Mouse (Mus musculus) embryonic fibroblast, embryonic 13.5 days (primary cell): ENCODE measurements around the gene Hgfac.

Source experiments
- CTCF ChIP-seq: IDR thresholded peaks from 2 replicates; pipeline ENCODE4 v1.5.1; 2011; ENCODE audit warnings: mild to moderate bottlenecking, control low read depth, low read length, moderate library complexity, borderline replicate concordance; ENCODE audit not compliant: insufficient read depth
- POLR2A ChIP-seq: IDR thresholded peaks from 2 replicates; pipeline ENCODE4 v1.6.1; 2011; ENCODE audit warnings: low read depth, mild to moderate bottlenecking, control low read depth, low read length, moderate library complexity

- TF ChIP-seq CTCF: no peak
- TF ChIP-seq POLR2A: no peak
Measured at GRCm38 (mm10) chr5:35089614-35089963, 48.3 kb downstream of the Hgfac start.
